Mouse (Mus musculus) CH12.LX (cell line): Measurements from ENCODE around the gene Gm3239. TPM values are rescaled to one million over a fixed set of nuclear protein-coding genes. Genes with fewer than 3 reads are reported as not detected.
"Not testable (repeated sequence)": the region's sequence is repeated elsewhere in the genome, so short reads cannot be mapped to it uniquely, and the experiment has no call there.

Experiments used
- DNase-seq: peaks from one replicate; pipeline ENCODE4 v3.0.0-alpha.2; 2013; ENCODE audit errors: extremely low read depth
- H3K27ac ChIP-seq: 2 replicates; pipeline ENCODE4 v1.5.1; 2012; ENCODE audit warnings: low read depth, mild to moderate bottlenecking, control low read depth, moderate library complexity; ENCODE audit not compliant: insufficient read depth
- H3K27me3 ChIP-seq: replicated peaks from 2 replicates; pipeline ENCODE3; 2012; ENCODE audit warnings: inconsistent platforms
- H3K36me3 ChIP-seq, 2 experiments: replicated peaks in 1 of 2; 2 replicates each; pipeline versions ENCODE3 to v1.6.1; 2012; ENCODE audit warnings: inconsistent platforms in 1 of 2, low read length in 1 of 2, mild to moderate bottlenecking in 1 of 2, mixed read lengths in 1 of 2, moderate library complexity in 1 of 2; ENCODE audit not compliant: control insufficient read depth in 1 of 2, insufficient read depth in 1 of 2
- H3K4me1 ChIP-seq, 2 experiments: 2 replicates each; pipeline ENCODE4 v1.6.1; 2012; ENCODE audit warnings: inconsistent platforms in 1 of 2, moderate library complexity in 1 of 2; ENCODE audit not compliant: insufficient read depth in 2 of 2, control insufficient read depth in 1 of 2
- H3K4me2 ChIP-seq: 2 replicates; pipeline ENCODE4 v1.6.1; 2012; ENCODE audit warnings: low read depth, mild to moderate bottlenecking, control low read depth; ENCODE audit not compliant: poor library complexity, insufficient read depth, severe bottlenecking
- H3K4me3 ChIP-seq, 3 experiments: fragments of 150-350 bp in 1 of 3; sonication (generic) in 1 of 3; replicated peaks in 1 of 3; 2 replicates each; pipeline versions ENCODE3 to v1.5.1; 2011 to 2012; ENCODE audit warnings: low read depth in 2 of 3, low read length in 2 of 3, mild to moderate bottlenecking in 2 of 3, moderate library complexity in 2 of 3, control low read depth in 1 of 3, improper control_type of control experiment in 1 of 3, inconsistent platforms in 1 of 3, mixed read lengths in 1 of 3; ENCODE audit not compliant: poor library complexity in 1 of 3
- H3K79me2 ChIP-seq: replicated peaks from 2 replicates; pipeline ENCODE4 v1.6.1; 2012; ENCODE audit warnings: mild to moderate bottlenecking, moderate library complexity; ENCODE audit not compliant: control insufficient read depth, poor library complexity, insufficient read depth, severe bottlenecking; ENCODE audit errors: extremely low read depth
- H3K9ac ChIP-seq: 2 replicates; pipeline ENCODE4 v1.6.1; 2012; ENCODE audit warnings: low read depth, mild to moderate bottlenecking, control low read depth, moderate library complexity; ENCODE audit not compliant: insufficient read depth
- H3K9me3 ChIP-seq: replicated peaks from 2 replicates; pipeline ENCODE3; 2012; ENCODE audit warnings: low read length, inconsistent platforms, mixed read lengths
- dilution Hi-C: fragments of 300-500 bp; cut with MboI; formaldehyde crosslinking; loops from 2 replicates; pipeline ENCODE4 v1.14.3; 2020; ENCODE audit warnings: low sequenced_read_pairs; ENCODE audit not compliant: extremely low pct_unique_long_range_greater_than_20kb, extremely low pct_ligation_motif_present
- in situ Hi-C: fragments of 300-500 bp; cut with MboI; formaldehyde crosslinking; loops from 3 replicates; pipeline ENCODE4 v1.14.3; 2019; ENCODE audit warnings: low sequenced_read_pairs, low pct_ligation_motif_present, low pct_unique_long_range_greater_than_20kb, mixed read lengths
- polyA plus RNA-seq: library from polyadenylated mRNA; unstranded; fragments of >175 nt; gene quantifications from 2 replicates; pipeline ENCODE4 v1.2.1, GENCODE M21; 2012; ENCODE audit warnings: low read depth; ENCODE audit not compliant: insufficient read length
- total RNA-seq, 2 experiments: library from RNA; depleted of rRNA; stranded (reverse); fragments of 300-350 nt in 1 of 2; fragments of >200 nt in 1 of 2; gene quantifications; 2 replicates each; pipeline ENCODE4 v1.2.3; 2012 to 2014

Gm3239 gene
- total RNA-seq (2012; rRNA removed) (not detected in 2 replicates), total RNA-seq (2014; rRNA removed) (not detected in 2 replicates), polyA plus RNA-seq (not detected in 2 replicates)

- dilution Hi-C loops, H3K4me3 ChIP-seq, in situ Hi-C loops: not testable (repeated sequence)
Observed at GRCm38 (mm10) chr14:4663892-4664291, at the start of gene Gm3239. TSS of gene Gm3239 (plus strand) at chr14:4664192.

GRCm38 (mm10) chr14:4632052-4632451 is 31.9 kb upstream of the Gm3239 start, which contains the start of gene Gm8159:
TSS of gene Gm8159 (plus strand) at chr14:4632352.
- H3K9ac ChIP-seq, H3K9me3 ChIP-seq, H3K4me1 ChIP-seq, H3K36me3 ChIP-seq, H3K27me3 ChIP-seq, H3K79me2 ChIP-seq, H3K27ac ChIP-seq, DNase-seq, H3K4me3 ChIP-seq, in situ Hi-C loops, H3K4me2 ChIP-seq, dilution Hi-C loops: not testable (repeated sequence)

More at GRCm38 (mm10) chr14:4663892-4664291, at the start of gene Gm3239:
- H3K4me2 ChIP-seq, H3K36me3 ChIP-seq, DNase-seq, H3K4me1 ChIP-seq, H3K9ac ChIP-seq, H3K27me3 ChIP-seq, H3K79me2 ChIP-seq, H3K27ac ChIP-seq, H3K9me3 ChIP-seq: not testable (repeated sequence)

GRCm38 (mm10) chr14:4649309-4649708 is 14.7 kb upstream of the Gm3239 start:
- H3K9ac ChIP-seq, in situ Hi-C loops, H3K36me3 ChIP-seq, H3K4me1 ChIP-seq, H3K27me3 ChIP-seq, H3K9me3 ChIP-seq, H3K4me2 ChIP-seq, DNase-seq, H3K79me2 ChIP-seq, H3K4me3 ChIP-seq, dilution Hi-C loops, H3K27ac ChIP-seq: not testable (repeated sequence)

GRCm38 (mm10) chr14:4650324-4650723 is 13.7 kb upstream of the Gm3239 start:
- dilution Hi-C loops, H3K79me2 ChIP-seq, H3K27me3 ChIP-seq, H3K9me3 ChIP-seq, H3K4me2 ChIP-seq, DNase-seq, H3K4me3 ChIP-seq, H3K36me3 ChIP-seq, H3K4me1 ChIP-seq, in situ Hi-C loops, H3K27ac ChIP-seq, H3K9ac ChIP-seq: not testable (repeated sequence)

- H3K4me1 ChIP-seq, H3K36me3 ChIP-seq, DNase-seq, H3K4me3 ChIP-seq, H3K79me2 ChIP-seq, H3K4me2 ChIP-seq, dilution Hi-C loops, H3K9ac ChIP-seq, H3K27ac ChIP-seq, H3K27me3 ChIP-seq, H3K9me3 ChIP-seq, in situ Hi-C loops: not testable (repeated sequence)
Observed at GRCm38 (mm10) chr14:4708938-4709337, 44.9 kb downstream of the Gm3239 start, which contains the start of gene Gm7876. TSS of gene Gm7876 (plus strand) at chr14:4709238.

Other genes with a start within 250 kb of the Gm3239 start
- gene Gm3164, start 248.7 kb upstream of the Gm3239 start, total RNA-seq (2012; rRNA removed), result not detected in 2 replicates
- gene Gm3164, start 248.7 kb upstream of the Gm3239 start, total RNA-seq (2014; rRNA removed), result not detected in 2 replicates
- not detected in 2 replicates for gene Gm3164, start 248.7 kb upstream of the Gm3239 start, polyA plus RNA-seq
- not detected in 2 replicates for gene Gm3173, start 233.2 kb upstream of the Gm3239 start, total RNA-seq (2012; rRNA removed)
- gene Gm3173, start 233.2 kb upstream of the Gm3239 start, total RNA-seq (2014; rRNA removed), result not detected in 2 replicates
- not detected in 2 replicates for gene Gm3173, start 233.2 kb upstream of the Gm3239 start, polyA plus RNA-seq
- not detected in 2 replicates for gene Gm3182, start 182.4 kb upstream of the Gm3239 start, total RNA-seq (2012; rRNA removed)
- not detected in 2 replicates for gene Gm3182, start 182.4 kb upstream of the Gm3239 start, total RNA-seq (2014; rRNA removed)
- not detected in 2 replicates for gene Gm3182, start 182.4 kb upstream of the Gm3239 start, polyA plus RNA-seq
- not detected in 2 replicates for gene Gm3047, start 108.8 kb upstream of the Gm3239 start, total RNA-seq (2012; rRNA removed)
- gene Gm3047, start 108.8 kb upstream of the Gm3239 start, total RNA-seq (2014; rRNA removed), result not detected in 2 replicates
- not detected in 2 replicates for gene Gm3047, start 108.8 kb upstream of the Gm3239 start, polyA plus RNA-seq
- not detected in 2 replicates for gene Gm8159, start 31.8 kb upstream of the Gm3239 start, total RNA-seq (2012; rRNA removed)
- gene Gm8159, start 31.8 kb upstream of the Gm3239 start, total RNA-seq (2014; rRNA removed), result not detected in 2 replicates
- not detected in 2 replicates for gene Gm8159, start 31.8 kb upstream of the Gm3239 start, polyA plus RNA-seq
- gene Gm7876, start 45.0 kb downstream of the Gm3239 start, total RNA-seq (2012; rRNA removed), result not detected in 2 replicates
- gene Gm7876, start 45.0 kb downstream of the Gm3239 start, total RNA-seq (2014; rRNA removed), result not detected in 2 replicates
- gene Gm7876, start 45.0 kb downstream of the Gm3239 start, polyA plus RNA-seq, result not detected in 2 replicates
- not detected in 2 replicates for gene Gm3252, start 62.6 kb downstream of the Gm3239 start, total RNA-seq (2012; rRNA removed)
- not detected in 2 replicates for gene Gm3252, start 62.6 kb downstream of the Gm3239 start, total RNA-seq (2014; rRNA removed)
- gene Gm3252, start 62.6 kb downstream of the Gm3239 start, polyA plus RNA-seq, result not detected in 2 replicates
- not detected in 2 replicates for gene Gm9602, start 112.1 kb downstream of the Gm3239 start, total RNA-seq (2012; rRNA removed)
- gene Gm9602, start 112.1 kb downstream of the Gm3239 start, total RNA-seq (2014; rRNA removed), result not detected in 2 replicates
- gene Gm9602, start 112.1 kb downstream of the Gm3239 start, polyA plus RNA-seq, result not detected in 2 replicates
- gene Gm3269, start 173.9 kb downstream of the Gm3239 start, total RNA-seq (2012; rRNA removed), result not detected in 2 replicates
- not detected in 2 replicates for gene Gm3269, start 173.9 kb downstream of the Gm3239 start, total RNA-seq (2014; rRNA removed)
- not detected in 2 replicates for gene Gm3269, start 173.9 kb downstream of the Gm3239 start, polyA plus RNA-seq
- gene Gm3264, start 191.4 kb downstream of the Gm3239 start, total RNA-seq (2012; rRNA removed), result not detected in 2 replicates
- not detected in 2 replicates for gene Gm3264, start 191.4 kb downstream of the Gm3239 start, total RNA-seq (2014; rRNA removed)
- not detected in 2 replicates for gene Gm3264, start 191.4 kb downstream of the Gm3239 start, polyA plus RNA-seq
- gene Gm3278, start 228.2 kb downstream of the Gm3239 start, total RNA-seq (2012; rRNA removed), result not detected in 2 replicates
- not detected in 2 replicates for gene Gm3278, start 228.2 kb downstream of the Gm3239 start, total RNA-seq (2014; rRNA removed)
- not detected in 2 replicates for gene Gm3278, start 228.2 kb downstream of the Gm3239 start, polyA plus RNA-seq